Mouse (Mus musculus) myocyte (in vitro differentiated cells): ENCODE data around the gene Usp10. TPM values are rescaled to one million over a fixed set of nuclear protein-coding genes. Genes with fewer than 3 reads are reported as not detected.

Source experiments
- H3K27me3 ChIP-seq: one replicate; pipeline ENCODE4 v1.6.1; 2011; ENCODE audit not compliant: control insufficient read depth, insufficient read depth, insufficient read length
- H3K36me3 ChIP-seq: one replicate; pipeline ENCODE4 v1.6.1; 2011; ENCODE audit not compliant: control insufficient read depth, insufficient read depth
- H3K4me2 ChIP-seq: one replicate; pipeline ENCODE4 v1.6.1; 2011; ENCODE audit warnings: low read depth, control low read depth
- H3K4me3 ChIP-seq: one replicate; pipeline ENCODE4 v1.5.1; 2011; ENCODE audit warnings: mild to moderate bottlenecking, control low read depth, moderate library complexity
- H3K79me2 ChIP-seq: one replicate; pipeline ENCODE4 v1.6.1; 2011; ENCODE audit not compliant: control insufficient read depth, insufficient read depth
- H3ac ChIP-seq: one replicate; pipeline ENCODE4 v1.6.1; 2011; ENCODE audit not compliant: control insufficient read depth, insufficient read length
- CEBPB ChIP-seq: IDR thresholded peaks from 2 replicates; pipeline ENCODE4 v1.6.1; 2011; ENCODE audit warnings: mild to moderate bottlenecking, moderate library complexity; ENCODE audit not compliant: poor library complexity, insufficient read depth, severe bottlenecking
- E2F4 ChIP-seq: IDR thresholded peaks from one replicate; pipeline ENCODE4 v1.6.1; 2011; ENCODE audit warnings: mild to moderate bottlenecking, control low read depth, moderate library complexity; ENCODE audit not compliant: insufficient read depth
- MAX ChIP-seq: IDR thresholded peaks from one replicate; pipeline ENCODE4 v1.6.1; 2011; ENCODE audit warnings: low read depth, mild to moderate bottlenecking, control low read depth
- MYOD1 ChIP-seq, 3 experiments: IDR thresholded peaks; one replicate each; pipeline ENCODE4 v1.6.1; 2011; ENCODE audit warnings: control low read depth in 2 of 3, low read depth in 2 of 3, mild to moderate bottlenecking in 2 of 3, moderate library complexity in 1 of 3; ENCODE audit not compliant: insufficient read length in 2 of 3, control insufficient read depth in 1 of 3
- MYOG ChIP-seq, 3 experiments: IDR thresholded peaks; one replicate each; pipeline ENCODE4 v1.6.1; 2011; ENCODE audit warnings: control low read depth in 2 of 3, low read depth in 2 of 3, mild to moderate bottlenecking in 2 of 3; ENCODE audit not compliant: insufficient read length in 2 of 3, control insufficient read depth in 1 of 3, insufficient read depth in 1 of 3
- POLR2A ChIP-seq: IDR thresholded peaks from one replicate; pipeline ENCODE4 v1.6.1; 2011; ENCODE audit warnings: low read depth, mild to moderate bottlenecking, control low read depth, moderate library complexity; ENCODE audit not compliant: insufficient read length
- POLR2AphosphoS2 ChIP-seq: IDR thresholded peaks from one replicate; pipeline ENCODE4 v1.6.1; 2011; ENCODE audit warnings: low read depth, control low read depth; ENCODE audit not compliant: insufficient read length
- REST ChIP-seq: IDR thresholded peaks from one replicate; pipeline ENCODE4 v1.6.1; 2011; ENCODE audit warnings: mild to moderate bottlenecking, control low read depth, moderate library complexity; ENCODE audit not compliant: insufficient read depth, insufficient read length
- SRF ChIP-seq: IDR thresholded peaks from one replicate; pipeline ENCODE4 v1.6.1; 2011; ENCODE audit warnings: low read depth; ENCODE audit not compliant: control insufficient read depth, insufficient read length
- TCF12 ChIP-seq: IDR thresholded peaks from one replicate; pipeline ENCODE4 v1.6.1; 2011; ENCODE audit warnings: mild to moderate bottlenecking, control low read depth; ENCODE audit not compliant: poor library complexity, insufficient read depth, severe bottlenecking
- TCF3 ChIP-seq: IDR thresholded peaks from one replicate; pipeline ENCODE4 v1.6.1; 2011; ENCODE audit warnings: low read depth, control low read depth; ENCODE audit not compliant: insufficient read length
- USF1 ChIP-seq: IDR thresholded peaks from one replicate; pipeline ENCODE4 v1.6.1; 2011; ENCODE audit warnings: low read depth, mild to moderate bottlenecking, control low read depth, moderate library complexity
- polyA plus RNA-seq: library from polyadenylated mRNA; unstranded; fragments of >200 nt; fragmentation: generic; extraction: Trizol; gene quantifications from one replicate; pipeline ENCODE4 v1.2.1, GENCODE M21; 2012; ENCODE audit warnings: missing spikeins

The Usp10 gene
- polyA plus RNA-seq, 1 experiment, result 59.3 TPM

DNA sequence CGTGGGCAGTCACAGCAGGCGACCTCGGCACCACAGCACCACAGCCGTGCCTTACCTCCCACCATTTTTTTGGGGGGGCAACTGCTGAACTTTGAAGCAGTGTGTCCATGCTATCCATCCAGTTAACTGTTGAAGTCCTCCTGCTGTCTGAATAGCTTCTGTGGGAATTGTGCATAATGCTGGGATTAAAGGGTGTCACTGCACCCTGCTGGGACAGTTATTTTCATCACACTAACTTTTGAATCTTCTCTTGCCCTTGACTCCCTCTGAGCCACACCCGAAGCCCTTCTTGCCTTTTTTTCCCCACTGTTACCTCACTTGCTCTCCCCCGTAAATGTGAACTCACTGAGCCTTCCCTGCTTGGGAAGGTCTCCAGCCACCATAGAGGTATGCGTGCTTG, 28.3 kb downstream of the Usp10 start:
- H3K79me2 ChIP-seq, result no peaks in the 10 kb centered on the region
- no peak overlapping the region for H3K4me2 ChIP-seq
- peaks cover 15% of the 10 kb centered on the region for H3K36me3 ChIP-seq
- no peak overlapping the region for H3ac ChIP-seq
- TF ChIP-seq MYOG (IDR thresholded peaks at IDR 0.05; ENCODE audit: control insufficient read depth in 1 of 3, insufficient read depth in 1 of 3, insufficient read length in 2 of 3, low read depth in 2 of 3) (no peak), SRF (no peak), TCF12 (no peak), POLR2A (no peak), USF1 (no peak), CEBPB (no peak), MYOD1 (IDR thresholded peaks at IDR 0.05; ENCODE audit: control insufficient read depth in 1 of 3, insufficient read length in 2 of 3, low read depth in 2 of 3) (no peak), MAX (no peak), REST (no peak), TCF3 (no peak), POLR2AphosphoS2 (no peak), E2F4 (no peak)
- H3K27me3 ChIP-seq, result no peaks in the 10 kb centered on the region
- H3K4me3 ChIP-seq, result no peak overlapping the region

DNA sequence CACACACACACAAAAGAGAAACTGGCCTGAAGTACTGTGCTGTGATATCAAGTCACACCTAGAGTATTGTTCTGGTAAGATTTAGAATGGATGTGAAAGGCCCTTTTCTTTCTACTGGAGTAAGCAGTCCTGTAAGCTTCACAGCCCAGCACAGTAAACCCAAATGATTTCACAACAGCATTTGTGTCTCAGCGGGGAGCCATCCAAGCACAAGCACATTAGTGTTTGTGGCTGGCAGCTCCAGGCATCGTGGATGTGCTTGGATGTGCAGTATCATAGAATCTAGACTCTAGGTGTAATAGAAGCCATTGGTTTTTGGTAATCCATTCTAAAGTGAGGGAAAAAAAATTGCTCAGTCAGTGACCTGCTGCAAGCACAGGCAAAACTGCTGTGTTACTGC, 29.2 kb downstream of the Usp10 start:
- Histone ChIP-seq H3K4me3 (no peak overlapping the region), H3K4me2 (no peak overlapping the region), H3ac (no peak overlapping the region), H3K36me3 (peaks cover 15% of the 10 kb centered on the region), H3K27me3 (no peaks in the 10 kb centered on the region), H3K79me2 (no peaks in the 10 kb centered on the region)
- no peak for TF ChIP-seq TCF12
- TF ChIP-seq MYOD1 (IDR thresholded peaks at IDR 0.05; ENCODE audit: control insufficient read depth in 1 of 3, insufficient read length in 2 of 3, low read depth in 2 of 3), result no peak
- TF ChIP-seq POLR2A, result no peak
- no peak for TF ChIP-seq E2F4
- no peak for TF ChIP-seq MAX
- TF ChIP-seq POLR2AphosphoS2, result no peak
- no peak for TF ChIP-seq TCF3
- TF ChIP-seq REST, result no peak
- no peak for TF ChIP-seq USF1
- no peak for TF ChIP-seq MYOG (IDR thresholded peaks at IDR 0.05; ENCODE audit: control insufficient read depth in 1 of 3, insufficient read depth in 1 of 3, insufficient read length in 2 of 3, low read depth in 2 of 3)
- no peak for TF ChIP-seq CEBPB
- no peak for TF ChIP-seq SRF

DNA sequence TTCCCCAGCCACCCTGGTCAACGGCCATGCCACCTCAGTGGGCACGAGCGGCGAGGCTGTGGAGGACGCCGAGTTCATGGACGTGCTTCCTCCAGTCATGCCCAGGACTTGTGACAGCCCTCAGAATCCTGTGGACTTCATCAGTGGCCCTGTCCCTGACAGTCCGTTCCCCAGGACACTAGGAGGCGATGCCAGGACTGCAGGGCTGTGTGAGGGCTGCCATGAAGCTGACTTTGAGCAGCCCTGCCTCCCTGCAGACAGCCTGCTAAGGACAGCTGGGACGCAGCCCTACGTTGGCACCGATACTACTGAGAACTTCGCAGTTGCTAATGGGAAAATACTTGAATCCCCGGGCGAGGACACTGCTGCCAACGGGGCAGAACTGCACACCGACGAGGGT, 31.3 kb downstream of the Usp10 start:
- H3K4me3 ChIP-seq, result no peak overlapping the region
- peaks cover 15% of the 10 kb centered on the region for H3K36me3 ChIP-seq
- H3K27me3 ChIP-seq, result no peaks in the 10 kb centered on the region
- H3ac ChIP-seq, result no peak overlapping the region
- peaks cover 14% of the 10 kb centered on the region for H3K79me2 ChIP-seq
- no peak overlapping the region for H3K4me2 ChIP-seq
- TF ChIP-seq MYOD1 (IDR thresholded peaks at IDR 0.05; ENCODE audit: control insufficient read depth in 1 of 3, insufficient read length in 2 of 3, low read depth in 2 of 3) (no peak), POLR2A (no peak), TCF12 (no peak), TCF3 (no peak), REST (no peak), MYOG (IDR thresholded peaks at IDR 0.05; ENCODE audit: control insufficient read depth in 1 of 3, insufficient read depth in 1 of 3, insufficient read length in 2 of 3, low read depth in 2 of 3) (no peak), MAX (no peak), SRF (no peak), POLR2AphosphoS2 (no peak), USF1 (no peak), CEBPB (no peak), E2F4 (no peak)

DNA sequence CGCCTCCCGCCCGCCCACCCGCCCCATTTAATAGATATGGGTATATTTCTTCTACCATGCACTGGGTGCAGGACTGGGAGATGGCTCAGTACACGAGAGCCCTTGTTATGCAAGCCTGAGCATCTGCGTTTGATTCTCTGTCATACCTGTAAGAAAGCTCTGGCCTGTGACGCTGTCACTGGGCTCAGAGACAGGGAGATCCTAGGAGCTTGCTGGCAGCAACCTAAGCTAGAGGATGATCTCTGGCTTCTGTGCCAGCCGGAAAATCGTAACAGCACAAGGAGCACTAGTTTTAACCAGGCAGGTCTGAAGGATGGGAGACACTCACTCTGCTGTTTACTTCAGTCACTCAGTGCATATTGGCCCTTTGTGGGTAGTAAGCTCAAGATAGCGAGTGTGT, 33.5 kb downstream of the Usp10 start:
- H3K4me3 ChIP-seq, result no peak overlapping the region

More for the DNA sequence above, 33.5 kb downstream of the Usp10 start:
- Histone ChIP-seq H3K4me2 (no peak overlapping the region), H3K36me3 (peaks cover 12% of the 10 kb centered on the region), H3ac (no peak overlapping the region), H3K79me2 (peaks cover 14% of the 10 kb centered on the region), H3K27me3 (no peaks in the 10 kb centered on the region)
- TF ChIP-seq TCF3 (no peak), CEBPB (no peak), POLR2AphosphoS2 (no peak), REST (no peak), MYOG (IDR thresholded peaks at IDR 0.05; ENCODE audit: control insufficient read depth in 1 of 3, insufficient read depth in 1 of 3, insufficient read length in 2 of 3, low read depth in 2 of 3) (no peak), MYOD1 (IDR thresholded peaks at IDR 0.05; ENCODE audit: control insufficient read depth in 1 of 3, insufficient read length in 2 of 3, low read depth in 2 of 3) (no peak), POLR2A (no peak), TCF12 (no peak), E2F4 (no peak), USF1 (no peak), SRF (no peak), MAX (no peak)
